10 mouse cellular contexts compared by ENCODE assay signal in genomic region chr5:9954652-9955051, GRCm38 (mm10).
A peak's percentile ranks its signal among the peaks of the same experiment; 100 is the strongest.
DNase-seq lines count a peak whose midpoint lies in the region; ATAC-seq lines count a peak whose summit lies in the region.
"Had no signal": no experiment of that assay in that cellular context is flagged by ENCODE, and none has a peak within 500 bp of the region (broad histone marks: within the 10 kb centered on the region; RNA-seq: fewer than 3 reads in every experiment).

No protein-coding gene starts in this region.

- H3K4me2 ChIP-seq in hindbrain, embryonic 11.5 days (replicated peaks; ENCODE audit: low read depth, low read length) = no peak overlapping the region
- no peak overlapping the region for H3K4me2 ChIP-seq in hindbrain, embryonic 16.5 days (ENCODE audit: low read length)
- no peak overlapping the region for H3K4me2 ChIP-seq in heart, embryonic 11.5 days
- H3K4me2 ChIP-seq: embryonic facial prominence, embryonic 13.5 days; limb, embryonic 15.5 days had no signal

- no peak overlapping the region for H3K9ac ChIP-seq in hindbrain, embryonic 11.5 days (ENCODE audit: low read depth, low read length)
- no peak overlapping the region for H3K9ac ChIP-seq in hindbrain, embryonic 16.5 days (ENCODE audit: low read depth, low read length)
- no peak overlapping the region for H3K9ac ChIP-seq in heart, embryonic 11.5 days (ENCODE audit: low read depth, low read length)
- H3K9ac ChIP-seq: embryonic facial prominence, embryonic 13.5 days; limb, embryonic 15.5 days had no signal

- no peaks in the 10 kb centered on the region for H3K36me3 ChIP-seq in hindbrain, embryonic 11.5 days (ENCODE audit: control insufficient read depth, insufficient read depth, low read length)
- no peaks in the 10 kb centered on the region for H3K36me3 ChIP-seq in hindbrain, embryonic 16.5 days (ENCODE audit: control insufficient read depth, insufficient read depth, low read length)
- H3K36me3 ChIP-seq in heart, embryonic 11.5 days (ENCODE audit: control insufficient read depth, insufficient read depth, low read length) = no peaks in the 10 kb centered on the region
- H3K36me3 ChIP-seq: embryonic facial prominence, embryonic 13.5 days; limb, embryonic 15.5 days had no signal

- H3K27me3 ChIP-seq in hindbrain, embryonic 11.5 days (ENCODE audit: control insufficient read depth, insufficient read depth, low read length) = no peaks in the 10 kb centered on the region
- no peaks in the 10 kb centered on the region for H3K27me3 ChIP-seq in hindbrain, embryonic 16.5 days (replicated peaks; ENCODE audit: control insufficient read depth, insufficient read depth, low read length)
- no peaks in the 10 kb centered on the region for H3K27me3 ChIP-seq in heart, embryonic 11.5 days (ENCODE audit: control insufficient read depth, insufficient read depth, low read length)
- H3K27me3 ChIP-seq: embryonic facial prominence, embryonic 13.5 days; limb, embryonic 15.5 days had no signal

- no peak overlapping the region for H3K4me3 ChIP-seq in hindbrain, embryonic 11.5 days (ENCODE audit: low read depth, low read length)
- no peak overlapping the region for H3K4me3 ChIP-seq in hindbrain, embryonic 16.5 days (ENCODE audit: low read length)
- H3K4me3 ChIP-seq in heart, embryonic 11.5 days (ENCODE audit: low read depth, low read length) = no peak overlapping the region
- H3K4me3 ChIP-seq: embryonic facial prominence, embryonic 13.5 days; limb, embryonic 15.5 days had no signal

- peak; percentile 87 for ATAC-seq in hindbrain, embryonic 11.5 days (ENCODE audit: low FRiP score)
- no peak for ATAC-seq in hindbrain, embryonic 16.5 days
- no peak for ATAC-seq in erythroid progenitor cell, adult 5-6 weeks (replicated peaks; ENCODE audit: low FRiP score, poor library complexity, severe bottlenecking)
- no peak for ATAC-seq in heart, embryonic 11.5 days (replicated peaks; ENCODE audit: insufficient number of reproducible peaks, low FRiP score, low TSS enrichment)

- no peaks in the 10 kb centered on the region for H3K4me1 ChIP-seq in hindbrain, embryonic 11.5 days (replicated peaks; ENCODE audit: control insufficient read depth, insufficient read depth, low read length)
- H3K4me1 ChIP-seq in hindbrain, embryonic 16.5 days (ENCODE audit: control insufficient read depth, insufficient read depth, low read depth, low read length) = no peaks in the 10 kb centered on the region
- no peaks in the 10 kb centered on the region for H3K4me1 ChIP-seq in heart, embryonic 11.5 days (ENCODE audit: control insufficient read depth, insufficient read depth, low read length)
- H3K4me1 ChIP-seq: embryonic facial prominence, embryonic 13.5 days; limb, embryonic 15.5 days had no signal

- WGBS in hindbrain, embryonic 11.5 days = 22% methylated on average over 3 of the region's 3 CpGs
- 16% methylated on average over 3 of the region's 3 CpGs for WGBS in hindbrain, embryonic 16.5 days
- 15% methylated on average over 3 of the region's 3 CpGs for WGBS in heart, embryonic 11.5 days (ENCODE audit: insufficient replicate concordance)

- H3K9me3 ChIP-seq in hindbrain, embryonic 11.5 days (ENCODE audit: control insufficient read depth, low read length) = no peaks in the 10 kb centered on the region
- H3K9me3 ChIP-seq in hindbrain, embryonic 16.5 days (ENCODE audit: control insufficient read depth, low read length) = no peaks in the 10 kb centered on the region
- H3K9me3 ChIP-seq in heart, embryonic 11.5 days (replicated peaks; ENCODE audit: control insufficient read depth, low read length) = no peaks in the 10 kb centered on the region
- H3K9me3 ChIP-seq: embryonic facial prominence, embryonic 13.5 days; limb, embryonic 15.5 days had no signal

- H3K27ac ChIP-seq in hindbrain, embryonic 11.5 days (ENCODE audit: low read depth, low read length) = no peak overlapping the region
- H3K27ac ChIP-seq in hindbrain, embryonic 16.5 days (ENCODE audit: low read depth, low read length) = no peak overlapping the region
- no peak overlapping the region for H3K27ac ChIP-seq in heart, embryonic 11.5 days (ENCODE audit: low read depth, low read length)
- H3K27ac ChIP-seq: embryonic facial prominence, embryonic 13.5 days; limb, embryonic 15.5 days had no signal

- DNase-seq in hindbrain, embryonic 11.5 days (ENCODE audit: low spot score) = peak; percentile 60
- DNase-seq in ES-CJ7 (ENCODE audit: low read depth, low spot score) = peak; percentile 80
- peak; percentile 3 for DNase-seq in c-Kit-positive CD71-positive TER-119-positive erythroid progenitor cells, embryonic 14.5 days (ENCODE audit: low spot score)
- DNase-seq in kidney, postnatal 36 days = peak; percentile 2 to 34
- no peak for DNase-seq in testis, postnatal 10 days (ENCODE audit: low spot score)
